Mouse (Mus musculus): ENCODE results near the gene D5Ertd579e. TPM values are rescaled to one million over a fixed set of nuclear protein-coding genes. Genes with fewer than 3 reads are reported as not detected.

D5Ertd579e gene
- polyA plus RNA-seq (2012; rRNA removed): 14.4 and 27.4 TPM in 2 replicates

- Histone ChIP-seq H3K27ac (ENCODE audit: insufficient read depth, low read depth, low read length) (peak within 1 kb of the TSS; percentile 93), H3K4me3 (ENCODE audit: low read depth, low read length) (peak within 1 kb of the TSS; percentile 99), H3K36me3 (ENCODE audit: control insufficient read depth, insufficient read depth, low read length) (0 out of 2 replicates have a peak, but pooled peaks cover 2% of the 10 kb centered on the region), H3K27me3 (ENCODE audit: control insufficient read depth, insufficient read depth, low read length) (no peaks in the 10 kb centered on the region), H3K4me1 (ENCODE audit: control insufficient read depth, insufficient read depth, insufficient read length, low read length) (peaks cover 26% of the 10 kb centered on the region)
- under 1% methylated on average over 104 of the region's 104 CpGs for WGBS
- no peak for TF ChIP-seq CTCF (IDR thresholded peaks at IDR 0.05; ENCODE audit: extremely low read depth, insufficient read length, insufficient replicate concordance, low read depth, low read length)
- TF ChIP-seq POLR2A (IDR thresholded peaks at IDR 0.05; ENCODE audit: low read depth, low read length): peak; percentile 79; the same call in 1 of the 2 replicates
Observed at GRCm38 (mm10) chr5:36695461-36696231, at the start of gene D5Ertd579e. Gene D5Ertd579e (minus strand): TSS chr5:36696024.

GRCm38 (mm10) chr5:36742126-36742848 is 46.5 kb upstream of the D5Ertd579e start:
- H3K4me3 ChIP-seq (ENCODE audit: low read depth, low read length): peak overlapping the region; percentile 43
- no peaks in the 10 kb centered on the region for H3K27me3 ChIP-seq (ENCODE audit: control insufficient read depth, insufficient read depth, low read length)
- peaks cover 8% of the 10 kb centered on the region; the same call in 1 of the 2 replicates for H3K4me1 ChIP-seq (ENCODE audit: control insufficient read depth, insufficient read depth, insufficient read length, low read length)
- H3K36me3 ChIP-seq (ENCODE audit: control insufficient read depth, insufficient read depth, low read length): no peaks in the 10 kb centered on the region
- peak; percentile 96; the same call in 1 of the 2 replicates for TF ChIP-seq CTCF (IDR thresholded peaks at IDR 0.05; ENCODE audit: extremely low read depth, insufficient read length, insufficient replicate concordance, low read depth, low read length)
- TF ChIP-seq POLR2A (IDR thresholded peaks at IDR 0.05; ENCODE audit: low read depth, low read length): no peak
- peak overlapping the region; percentile 36; the same call in 1 of the 2 replicates for H3K27ac ChIP-seq (ENCODE audit: insufficient read depth, low read depth, low read length)
- WGBS: 11% methylated on average over 16 of the region's 16 CpGs

GRCm38 (mm10) chr5:36739829-36740228 is 44.0 kb upstream of the D5Ertd579e start:
- 80% methylated on average over 4 of the region's 4 CpGs for WGBS
- peaks cover 8% of the 10 kb centered on the region; the same call in 1 of the 2 replicates for H3K4me1 ChIP-seq (ENCODE audit: control insufficient read depth, insufficient read depth, insufficient read length, low read length)
- peak; percentile 63; the same call in 1 of the 2 replicates for TF ChIP-seq CTCF (IDR thresholded peaks at IDR 0.05; ENCODE audit: extremely low read depth, insufficient read length, insufficient replicate concordance, low read depth, low read length)
- no peak for TF ChIP-seq POLR2A (IDR thresholded peaks at IDR 0.05; ENCODE audit: low read depth, low read length)
- H3K27me3 ChIP-seq (ENCODE audit: control insufficient read depth, insufficient read depth, low read length): no peaks in the 10 kb centered on the region
- H3K4me3 ChIP-seq (ENCODE audit: low read depth, low read length): no peak overlapping the region
- no peaks in the 10 kb centered on the region for H3K36me3 ChIP-seq (ENCODE audit: control insufficient read depth, insufficient read depth, low read length)
- no peak overlapping the region for H3K27ac ChIP-seq (ENCODE audit: insufficient read depth, low read depth, low read length)

- H3K36me3 ChIP-seq (ENCODE audit: control insufficient read depth, insufficient read depth, low read length): no peaks in the 10 kb centered on the region
- TF ChIP-seq CTCF (IDR thresholded peaks at IDR 0.05; ENCODE audit: extremely low read depth, insufficient read length, insufficient replicate concordance, low read depth, low read length) (no peak), POLR2A (IDR thresholded peaks at IDR 0.05; ENCODE audit: low read depth, low read length) (no peak)
- no peak overlapping the region for H3K27ac ChIP-seq (ENCODE audit: insufficient read depth, low read depth, low read length)
- H3K27me3 ChIP-seq (ENCODE audit: control insufficient read depth, insufficient read depth, low read length): no peaks in the 10 kb centered on the region
- no peak overlapping the region for H3K4me3 ChIP-seq (ENCODE audit: low read depth, low read length)
- WGBS: 74% methylated on average over 16 of the region's 16 CpGs
- H3K4me1 ChIP-seq (ENCODE audit: control insufficient read depth, insufficient read depth, insufficient read length, low read length): peaks cover 8% of the 10 kb centered on the region; the same call in 1 of the 2 replicates
Observed at GRCm38 (mm10) chr5:36738799-36739615, 43.2 kb upstream of the D5Ertd579e start.

- Histone ChIP-seq H3K36me3 (ENCODE audit: control insufficient read depth, insufficient read depth, low read length) (no peaks in the 10 kb centered on the region), H3K27ac (ENCODE audit: insufficient read depth, low read depth, low read length) (no peak overlapping the region), H3K4me3 (ENCODE audit: low read depth, low read length) (no peak overlapping the region), H3K27me3 (ENCODE audit: control insufficient read depth, insufficient read depth, low read length) (no peaks in the 10 kb centered on the region), H3K4me1 (ENCODE audit: control insufficient read depth, insufficient read depth, insufficient read length, low read length) (peaks cover 8% of the 10 kb centered on the region; the same call in 1 of the 2 replicates)
- TF ChIP-seq POLR2A (IDR thresholded peaks at IDR 0.05; ENCODE audit: low read depth, low read length) (no peak), CTCF (IDR thresholded peaks at IDR 0.05; ENCODE audit: extremely low read depth, insufficient read length, insufficient replicate concordance, low read depth, low read length) (no peak)
- WGBS: 76% methylated on average over 4 of the region's 4 CpGs
Observed at GRCm38 (mm10) chr5:36737765-36738164, 41.9 kb upstream of the D5Ertd579e start.

- H3K4me3 ChIP-seq (ENCODE audit: low read depth, low read length): no peak overlapping the region
- 52% methylated on average over 8 of the region's 8 CpGs for WGBS
- H3K27me3 ChIP-seq (ENCODE audit: control insufficient read depth, insufficient read depth, low read length): no peaks in the 10 kb centered on the region
- H3K36me3 ChIP-seq (ENCODE audit: control insufficient read depth, insufficient read depth, low read length): no peaks in the 10 kb centered on the region
- TF ChIP-seq POLR2A (IDR thresholded peaks at IDR 0.05; ENCODE audit: low read depth, low read length): no peak
- no peak overlapping the region for H3K27ac ChIP-seq (ENCODE audit: insufficient read depth, low read depth, low read length)
- peaks cover 5% of the 10 kb centered on the region for H3K4me1 ChIP-seq (ENCODE audit: control insufficient read depth, insufficient read depth, insufficient read length, low read length)
Observed at GRCm38 (mm10) chr5:36736009-36736408, 40.2 kb upstream of the D5Ertd579e start.
